Mouse (Mus musculus) gastrocnemius, postnatal 25 days (tissue): ENCODE data around the gene Plg. TPM values are rescaled to one million over a fixed set of nuclear protein-coding genes. Genes with fewer than 3 reads are reported as not detected.

Source experiments
- DNase-seq: peaks from one replicate; pipeline ENCODE4 v3.0.0; 2022
- total RNA-seq, 2 experiments: library from RNA; stranded (reverse); gene quantifications; 1 replicate in 1 of 2; 2 replicates in 1 of 2; pipeline ENCODE4 v1.2.3; 2021

The Plg gene
- total RNA-seq, 2 experiments from 2014 or later, result not detected

GRCm38 (mm10) chr17:12452862-12453531 is 74.6 kb downstream of the Plg start:
- no peak for DNase-seq

- DNase-seq, result no peak
Measured at GRCm38 (mm10) chr17:12453691-12454090, 75.3 kb downstream of the Plg start.

GRCm38 (mm10) chr17:12455143-12455790 is 76.9 kb downstream of the Plg start:
- DNase-seq, result peak; percentile 28

GRCm38 (mm10) chr17:12461168-12461567 is 82.8 kb downstream of the Plg start:
- DNase-seq, result no peak

- peak; percentile 2 for DNase-seq
Measured at GRCm38 (mm10) chr17:12466501-12467000, 88.1 kb downstream of the Plg start.

GRCm38 (mm10) chr17:12467642-12468041 is 89.2 kb downstream of the Plg start:
- DNase-seq, result no peak

GRCm38 (mm10) chr17:12468745-12469144 is 90.3 kb downstream of the Plg start:
- no peak for DNase-seq

Other genes with a start within 250 kb of the Plg start
- 10 to 100 TPM; 25.5 to 25.7 TPM for gene Map3k4, start 59.8 kb upstream of the Plg start, total RNA-seq
- 1 to 10 TPM; 2.2 TPM for gene Slc22a3, start 129.1 kb downstream of the Plg start, total RNA-seq
- gene Slc22a2, start 205.5 kb downstream of the Plg start, total RNA-seq, result not detected